Mouse (Mus musculus) macrophage (primary cell): ENCODE results near the gene Gm21962. TPM values are rescaled to one million over a fixed set of nuclear protein-coding genes. Genes with fewer than 3 reads are reported as not detected.
A peak's percentile ranks its signal among the peaks of the same experiment; 100 is the strongest.
"Not testable (repeated sequence)": the region's sequence is repeated elsewhere in the genome, so short reads cannot be mapped to it uniquely, and the experiment has no call there.

Experiments used
- H3K27ac ChIP-seq: fragments of 350-480 bp; formaldehyde crosslinking; 2 replicates; pipeline ENCODE4 v1.9.0; 2021
- H3K36me3 ChIP-seq: fragments of 350-480 bp; formaldehyde crosslinking; 2 replicates; pipeline ENCODE4 v1.9.0; 2021; ENCODE audit errors: inconsistent target
- H3K4me3 ChIP-seq: fragments of 350-480 bp; formaldehyde crosslinking; 2 replicates; pipeline ENCODE4 v1.9.0; 2021; ENCODE audit errors: inconsistent target
- H3K79me2 ChIP-seq: fragments of 350-480 bp; formaldehyde crosslinking; 2 replicates; pipeline ENCODE4 v1.9.0; 2021; ENCODE audit errors: inconsistent target
- WGBS: methylation state at CpG from one replicate; pipeline ENCODE4 v1.1.7; 2026; ENCODE audit warnings: inconsistent platforms; ENCODE audit not compliant: missing documents; 5-methylcytosine and 5-hydroxymethylcytosine counted together
- polyA plus RNA-seq: library from polyadenylated mRNA; stranded (reverse); fragments of 250-400 nt; gene quantifications from 3 replicates; pipeline ENCODE4 v1.2.4, GENCODE M21; 2018; ENCODE audit warnings: inconsistent platforms
- total RNA-seq, 78 experiments: library from RNA; depleted of rRNA; stranded (reverse); fragments of 250-400 nt; gene quantifications; 1 replicate in 9 of 78; 2 replicates in 24 of 78; 3 replicates in 43 of 78; 4 replicates in 2 of 78; pipeline ENCODE4 v1.2.4; 2018; ENCODE audit warnings: inconsistent platforms in 56 of 78

Gm21962 gene
- 1 to 10 TPM in 10 of 26 experiments, under 1 TPM in 6, not detected in 10; 0.75 to 2.3 (median 1.2) TPM for total RNA-seq (2018; cell fraction: chromatin; rRNA removed)
- total RNA-seq (2018; cell fraction: cytosol; rRNA removed) = not detected
- 1 to 10 TPM in 1 of 26 experiments, under 1 TPM in 2, not detected in 23; 0.66 to 1.0 (median 0.98) TPM for total RNA-seq (2018; cell fraction: nucleus; rRNA removed)
- not detected in 3 replicates for polyA plus RNA-seq

DNA sequence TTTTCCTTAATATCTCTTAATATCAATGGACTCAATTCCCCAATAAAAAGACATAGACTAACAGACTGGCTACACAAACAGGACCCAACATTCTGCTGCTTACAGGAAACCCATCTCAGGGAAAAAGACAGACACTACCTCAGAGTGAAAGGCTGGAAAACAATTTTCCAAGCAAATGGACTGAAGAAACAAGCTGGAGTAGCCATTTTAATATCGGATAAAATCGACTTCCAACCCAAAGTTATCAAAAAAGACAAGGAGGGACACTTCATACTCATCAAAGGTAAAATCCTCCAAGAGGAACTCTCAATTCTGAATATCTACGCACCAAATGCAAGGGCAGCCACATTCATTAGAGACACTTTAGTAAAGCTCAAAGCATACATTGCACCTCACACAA is at the start of gene Gm21962:
Gm21962 (plus strand) TSS at position 301 of the 400 bp plus-strand sequence.
- not testable (repeated sequence) for H3K27ac ChIP-seq, H3K79me2 ChIP-seq, H3K4me3 ChIP-seq, H3K36me3 ChIP-seq
- WGBS = no CpG with 5 or more reads among the region's 3 CpGs

DNA sequence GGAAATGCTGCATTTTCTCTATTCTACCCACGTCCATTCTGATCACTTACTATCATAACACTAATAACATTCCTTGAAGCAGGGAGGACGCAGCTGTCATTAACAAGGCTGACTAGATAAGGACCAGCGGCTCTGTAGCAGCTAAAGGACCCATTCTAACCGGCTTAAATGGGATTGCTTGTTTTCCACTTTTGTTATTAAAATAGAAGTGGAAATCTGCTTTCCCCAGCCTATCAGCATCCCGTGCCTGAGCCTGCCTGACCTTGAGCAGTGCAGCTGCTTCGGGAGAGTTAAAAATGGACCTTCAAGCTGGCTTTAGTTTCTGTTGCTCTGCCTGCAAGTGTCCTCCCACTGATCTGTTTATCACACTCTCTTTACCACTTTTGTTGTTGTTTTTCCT is 49.2 kb upstream of the Gm21962 start:
- H3K36me3 ChIP-seq = no peaks in the 10 kb centered on the region
- no peaks in the 10 kb centered on the region for H3K79me2 ChIP-seq
- 93% methylated on average over 5 of the region's 6 CpGs for WGBS

DNA sequence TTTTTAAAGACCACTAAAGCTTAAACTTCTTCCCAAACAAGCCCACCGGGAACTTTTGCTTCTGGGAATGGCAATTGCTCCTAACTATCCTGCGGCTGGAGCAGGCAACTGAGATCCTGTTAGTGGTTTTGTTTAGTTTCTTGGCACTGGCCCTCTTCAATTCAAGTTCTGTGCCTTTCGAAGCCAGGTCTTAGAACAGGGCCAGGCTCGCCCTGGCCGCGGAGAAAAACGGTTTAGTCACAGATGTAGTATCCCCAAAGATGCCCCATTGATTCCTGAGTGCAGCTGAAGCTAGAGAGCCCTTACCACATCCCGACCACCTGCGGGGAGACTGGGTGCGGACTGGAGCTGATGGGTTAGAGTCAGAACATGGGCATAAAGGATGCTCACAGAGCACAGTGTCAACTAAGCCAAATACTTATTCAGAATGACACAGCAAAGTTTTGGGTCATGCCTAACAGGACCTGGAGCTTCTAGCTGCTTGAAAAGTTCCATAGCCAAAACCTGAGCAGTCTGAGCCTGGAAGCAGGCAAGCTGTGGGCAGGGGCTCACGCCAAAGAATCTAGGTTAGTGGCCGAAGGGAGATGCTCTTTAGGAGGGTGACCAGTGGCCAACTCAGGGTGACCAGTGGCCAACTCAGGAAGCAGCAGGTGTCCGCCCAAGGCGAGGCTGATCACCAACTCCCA is 48.3 kb upstream of the Gm21962 start:
- WGBS = 70% methylated on average over 14 of the region's 14 CpGs
- Histone ChIP-seq H3K79me2 (no peaks in the 10 kb centered on the region), H3K4me3 (no peak overlapping the region), H3K36me3 (no peaks in the 10 kb centered on the region), H3K27ac (no peak overlapping the region)

More for the DNA sequence above, 49.2 kb upstream of the Gm21962 start:
- Histone ChIP-seq H3K4me3 (no peak overlapping the region), H3K27ac (no peak overlapping the region)

DNA sequence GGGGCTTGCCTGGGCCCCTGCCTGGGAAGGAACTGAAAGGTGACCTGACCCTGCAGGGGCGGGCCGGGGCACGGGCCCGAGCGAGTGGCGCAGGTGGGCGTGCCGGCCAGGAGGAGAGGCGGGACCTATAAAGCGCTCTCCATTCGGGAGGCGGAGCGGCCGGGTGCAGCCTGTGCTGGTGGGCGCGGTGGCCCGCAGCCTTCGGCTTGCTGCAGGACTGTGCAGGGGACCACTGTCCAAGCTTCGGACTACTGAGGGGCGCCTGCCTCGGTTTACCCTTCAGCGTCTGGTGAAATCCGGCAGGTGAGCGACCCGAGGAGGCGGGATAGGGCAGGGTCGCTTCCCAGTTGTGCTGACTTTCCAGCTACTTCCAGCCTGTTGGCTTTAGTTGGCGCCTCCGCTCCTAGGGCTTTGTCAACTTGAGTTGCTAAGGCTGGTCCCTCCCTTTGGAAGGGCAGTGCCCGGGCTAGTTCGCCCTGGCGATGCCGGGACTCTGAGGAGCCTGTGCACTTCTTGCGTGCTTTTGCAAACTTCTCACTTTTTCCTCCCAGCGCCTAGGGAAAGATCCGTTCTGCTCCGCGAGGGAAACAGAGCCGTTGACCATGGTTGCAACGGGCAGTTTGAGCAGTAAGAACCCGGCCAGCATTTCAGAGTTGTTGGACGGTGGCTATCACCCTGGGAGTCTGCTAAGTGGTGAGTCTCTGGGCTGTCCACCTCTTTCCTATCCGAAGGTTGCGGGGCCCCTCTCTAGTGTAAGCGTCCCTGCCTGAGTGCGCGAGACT is 47.6 kb upstream of the Gm21962 start:
- Histone ChIP-seq H3K79me2 (no peaks in the 10 kb centered on the region), H3K27ac (no peak overlapping the region), H3K36me3 (no peaks in the 10 kb centered on the region), H3K4me3 (peak overlapping the region; percentile 27)
- WGBS = 2% methylated on average over 47 of the region's 47 CpGs

DNA sequence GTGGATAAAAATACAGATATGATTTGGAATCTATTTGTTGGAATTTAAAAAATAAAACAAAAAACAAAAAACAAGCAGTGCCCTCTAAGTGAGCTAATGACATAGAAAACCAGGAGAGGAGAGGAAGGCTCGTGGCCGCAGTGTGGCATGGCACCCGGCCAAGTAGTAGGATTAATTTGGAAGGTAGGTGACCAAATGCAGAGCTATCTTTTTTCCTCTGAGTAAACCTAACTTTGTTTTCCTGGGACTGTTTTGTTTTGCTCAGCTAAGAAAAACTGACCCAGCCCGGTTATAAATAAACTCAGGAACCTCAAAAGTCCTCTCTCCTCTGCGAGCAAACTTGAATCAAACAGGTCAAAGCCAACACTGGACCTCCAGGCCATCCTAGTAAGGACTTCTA is 46.3 kb upstream of the Gm21962 start:
- no peak overlapping the region for H3K4me3 ChIP-seq
- H3K79me2 ChIP-seq = no peaks in the 10 kb centered on the region
- no peak overlapping the region for H3K27ac ChIP-seq
- no peaks in the 10 kb centered on the region for H3K36me3 ChIP-seq
- 66% methylated on average over 5 of the region's 5 CpGs for WGBS

DNA sequence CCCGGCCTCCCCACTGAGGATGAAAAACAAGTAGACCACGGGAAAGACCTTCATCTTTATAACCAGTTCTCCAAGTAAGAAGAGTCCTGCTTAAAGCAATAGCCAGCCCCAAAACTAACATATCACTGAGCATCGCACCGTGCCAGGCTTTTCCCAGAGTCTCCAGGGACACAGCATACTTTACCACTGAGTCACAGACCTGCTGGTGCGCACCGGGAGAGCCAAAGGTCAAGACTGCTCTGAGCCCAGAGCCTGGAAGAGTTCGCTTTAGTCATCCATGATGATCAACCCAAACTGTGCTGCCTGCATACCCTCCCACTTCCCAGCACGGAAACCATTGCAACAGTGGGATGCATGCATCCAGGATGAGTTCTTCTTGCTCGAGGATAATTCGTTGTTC is 37.6 kb upstream of the Gm21962 start:
- WGBS = 90% methylated on average over 10 of the region's 10 CpGs
- no peak overlapping the region for H3K27ac ChIP-seq

DNA sequence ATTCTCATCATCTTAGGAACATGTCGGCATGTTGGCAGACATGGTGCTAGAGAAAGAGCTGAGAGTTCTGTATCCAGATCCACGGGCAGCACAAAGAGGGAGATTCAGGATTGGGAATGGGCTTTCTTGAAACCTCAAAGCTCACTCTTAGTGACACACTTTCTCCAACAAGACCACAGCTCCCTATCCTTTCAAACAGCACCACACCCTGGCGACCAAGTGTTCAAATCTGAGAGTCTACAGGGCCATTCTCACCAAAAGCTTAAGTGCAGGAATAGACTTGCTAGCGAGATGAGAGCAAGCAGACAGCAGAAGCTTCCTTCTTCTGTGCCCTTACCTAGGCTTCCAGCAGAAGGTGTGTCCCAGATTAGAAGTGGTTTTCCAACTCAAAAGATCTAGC is 34.8 kb upstream of the Gm21962 start:
- no peaks in the 10 kb centered on the region for H3K36me3 ChIP-seq
- WGBS = 86% methylated on average over 4 of the region's 4 CpGs

More for the DNA sequence above, 37.6 kb upstream of the Gm21962 start:
- H3K36me3 ChIP-seq = no peaks in the 10 kb centered on the region
- H3K4me3 ChIP-seq = no peak overlapping the region
- no peaks in the 10 kb centered on the region for H3K79me2 ChIP-seq

DNA sequence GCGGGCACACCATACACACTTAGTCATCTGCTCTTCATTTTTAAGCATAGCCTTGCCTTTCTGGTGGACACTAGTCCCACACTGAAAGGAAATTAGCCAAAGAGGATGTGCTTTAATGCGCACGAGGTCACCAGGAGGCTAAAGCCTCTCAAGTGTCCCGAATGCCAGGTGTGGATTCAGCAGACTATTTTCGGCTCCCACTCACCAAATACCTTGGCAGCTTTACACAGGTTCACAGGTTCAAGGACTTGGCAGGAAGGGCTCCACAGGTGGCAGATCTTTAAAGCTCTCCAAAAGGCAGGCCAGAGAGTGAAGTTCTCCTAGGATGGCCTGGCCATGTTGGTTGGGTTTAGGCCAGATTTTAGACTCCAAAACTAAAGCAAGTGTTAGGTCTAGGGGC is 30.1 kb upstream of the Gm21962 start:
- 99% methylated on average over 5 of the region's 5 CpGs for WGBS
- H3K36me3 ChIP-seq = no peaks in the 10 kb centered on the region
- H3K27ac ChIP-seq = no peak overlapping the region
- H3K79me2 ChIP-seq = no peaks in the 10 kb centered on the region
- H3K4me3 ChIP-seq = no peak overlapping the region

More for the DNA sequence above, 34.8 kb upstream of the Gm21962 start:
- Histone ChIP-seq H3K4me3 (no peak overlapping the region), H3K27ac (no peak overlapping the region), H3K79me2 (no peaks in the 10 kb centered on the region)

DNA sequence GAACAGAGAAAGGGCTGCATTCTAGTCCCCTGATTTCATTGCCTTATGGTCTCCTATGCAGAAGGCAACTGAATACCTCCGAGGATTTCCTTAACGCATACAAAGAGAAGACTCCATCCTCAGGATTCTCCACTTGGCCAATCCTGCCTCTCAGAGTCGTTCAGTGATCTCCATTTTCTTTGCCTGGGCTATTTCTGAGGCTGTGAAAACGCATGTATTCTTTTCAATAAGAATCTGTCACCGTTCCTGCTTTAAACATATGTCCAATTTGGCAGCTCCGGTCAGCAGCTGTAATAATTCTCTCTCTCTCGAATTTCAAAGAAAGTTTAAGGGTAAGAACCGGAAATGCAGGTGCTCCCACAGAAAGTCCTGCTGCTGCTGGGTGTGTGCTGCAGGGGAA is 29.2 kb upstream of the Gm21962 start:
- WGBS = 72% methylated on average over 8 of the region's 8 CpGs
- Histone ChIP-seq H3K79me2 (no peaks in the 10 kb centered on the region), H3K27ac (no peak overlapping the region), H3K4me3 (no peak overlapping the region), H3K36me3 (no peaks in the 10 kb centered on the region)

DNA sequence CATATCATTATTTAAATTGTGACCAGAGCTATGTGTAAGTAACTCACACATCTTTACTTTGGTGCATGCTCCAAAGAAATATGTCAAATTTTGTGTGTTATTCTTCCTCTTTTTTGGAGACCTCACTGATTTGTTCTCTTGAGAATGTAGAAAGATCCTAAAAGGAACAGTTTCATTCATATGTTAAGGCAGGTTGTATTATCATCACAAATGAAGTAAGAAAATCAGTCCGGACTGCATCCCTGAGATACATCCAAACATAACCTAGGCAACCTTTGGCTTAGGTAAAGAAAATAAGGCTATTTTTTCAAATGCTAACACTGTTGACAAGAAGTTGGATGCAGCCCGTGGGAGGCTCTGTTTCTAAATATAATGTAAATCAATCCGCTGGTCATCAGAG is 28.8 kb upstream of the Gm21962 start:
- 91% methylated on average over 3 of the region's 3 CpGs for WGBS
- Histone ChIP-seq H3K27ac (no peak overlapping the region), H3K4me3 (no peak overlapping the region), H3K79me2 (no peaks in the 10 kb centered on the region), H3K36me3 (no peaks in the 10 kb centered on the region)

DNA sequence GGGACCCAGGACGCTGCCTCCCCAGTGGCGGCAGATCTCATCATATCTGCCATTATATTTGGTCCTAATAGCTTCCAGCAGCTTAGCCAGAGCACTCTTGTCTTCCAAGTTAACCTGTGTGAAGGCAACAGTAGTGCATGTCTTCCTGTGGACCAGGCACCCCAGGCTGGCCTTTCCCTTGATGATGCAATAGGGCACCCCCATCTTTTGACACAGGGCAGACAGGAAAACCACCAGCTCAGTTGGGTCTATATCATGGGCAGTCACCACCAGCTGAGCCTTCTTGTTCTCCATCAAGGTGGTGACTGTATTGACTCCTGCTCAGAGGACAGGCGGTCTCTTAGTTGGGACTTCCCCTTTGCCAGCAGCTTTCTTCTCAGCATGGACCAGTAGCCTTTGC is 27.2 kb upstream of the Gm21962 start:
- Histone ChIP-seq H3K79me2 (no peaks in the 10 kb centered on the region), H3K36me3 (no peaks in the 10 kb centered on the region), H3K27ac (no peak overlapping the region), H3K4me3 (no peak overlapping the region)
- WGBS = 68% methylated on average over 3 of the region's 3 CpGs

DNA sequence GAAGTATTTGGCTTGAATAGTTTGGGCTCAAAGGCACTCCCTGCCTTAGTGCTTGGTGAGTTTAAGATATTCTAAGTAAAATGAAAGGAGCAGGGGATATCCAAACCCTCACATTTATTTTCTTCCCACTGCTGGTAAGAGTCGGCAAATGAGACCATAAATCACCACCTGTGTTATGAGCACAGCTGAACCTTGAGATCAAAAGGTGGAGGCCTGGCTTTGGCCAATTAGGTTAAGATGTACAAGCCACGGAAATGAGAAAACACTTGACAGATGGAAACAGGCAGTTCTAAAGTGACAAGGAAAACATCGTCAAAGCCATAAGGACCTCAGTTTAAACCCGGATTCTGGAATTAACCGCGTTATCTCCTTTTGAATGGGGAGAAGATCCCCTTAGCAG is 26.4 kb upstream of the Gm21962 start:
- Histone ChIP-seq H3K36me3 (no peaks in the 10 kb centered on the region), H3K79me2 (no peaks in the 10 kb centered on the region), H3K4me3 (no peak overlapping the region), H3K27ac (no peak overlapping the region)
- 94% methylated on average over 6 of the region's 6 CpGs for WGBS

DNA sequence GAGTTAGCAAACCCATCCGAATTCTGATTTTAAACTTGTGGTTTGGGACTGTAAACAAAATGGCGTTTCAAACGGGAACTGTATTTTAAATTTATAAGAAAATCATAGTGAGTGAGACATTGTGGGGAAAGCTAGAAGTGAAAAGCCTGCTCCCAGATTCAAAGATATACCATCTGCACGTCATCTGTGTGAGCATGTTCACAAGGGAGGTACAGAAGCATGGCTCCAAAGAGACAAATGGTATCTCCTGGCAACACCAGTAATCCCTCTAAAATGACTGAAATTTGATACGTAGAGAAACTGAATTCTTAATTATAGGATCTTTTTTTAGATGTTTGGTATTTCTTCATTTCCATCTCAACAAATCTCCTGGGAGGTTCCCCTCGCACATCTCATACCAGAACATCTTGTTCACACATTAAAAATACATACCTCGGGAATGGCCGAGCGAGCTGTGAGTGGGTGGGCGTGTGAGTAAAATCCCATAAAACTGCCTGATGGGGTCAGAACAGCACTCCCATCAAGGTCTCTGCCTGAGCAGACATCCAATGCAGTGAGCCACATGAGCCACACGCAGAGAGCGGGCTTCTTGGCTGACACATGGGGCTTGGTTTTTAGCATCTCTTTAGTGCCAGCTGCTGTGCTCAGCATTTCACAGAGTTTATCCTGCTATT is 23.8 kb upstream of the Gm21962 start:
- Histone ChIP-seq H3K36me3 (no peaks in the 10 kb centered on the region), H3K27ac (no peak overlapping the region), H3K79me2 (no peaks in the 10 kb centered on the region), H3K4me3 (no peak overlapping the region)
- 94% methylated on average over 10 of the region's 12 CpGs for WGBS

DNA sequence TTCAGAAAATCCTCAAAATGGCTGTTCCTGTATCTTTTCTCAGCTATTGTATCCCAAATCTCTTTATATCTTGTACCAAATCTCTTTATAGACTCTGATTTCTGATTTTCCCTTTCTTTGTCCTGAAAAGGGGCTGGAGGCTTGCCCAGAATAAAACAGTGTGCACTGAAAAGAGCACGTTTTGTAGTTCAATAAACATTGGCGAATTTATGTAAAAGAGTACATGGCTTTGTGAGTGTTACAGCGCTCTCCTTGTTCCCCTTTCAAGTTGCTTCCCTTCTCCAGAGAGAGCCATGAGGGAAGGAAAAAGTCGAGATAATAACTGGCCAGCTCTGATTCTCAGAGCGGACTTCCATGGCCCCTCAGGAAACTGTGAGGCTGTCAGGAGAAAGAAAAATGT is 22.2 kb upstream of the Gm21962 start:
- Histone ChIP-seq H3K27ac (no peak overlapping the region), H3K79me2 (no peaks in the 10 kb centered on the region), H3K36me3 (no peaks in the 10 kb centered on the region), H3K4me3 (no peak overlapping the region)
- WGBS = 82% methylated on average over 5 of the region's 5 CpGs

DNA sequence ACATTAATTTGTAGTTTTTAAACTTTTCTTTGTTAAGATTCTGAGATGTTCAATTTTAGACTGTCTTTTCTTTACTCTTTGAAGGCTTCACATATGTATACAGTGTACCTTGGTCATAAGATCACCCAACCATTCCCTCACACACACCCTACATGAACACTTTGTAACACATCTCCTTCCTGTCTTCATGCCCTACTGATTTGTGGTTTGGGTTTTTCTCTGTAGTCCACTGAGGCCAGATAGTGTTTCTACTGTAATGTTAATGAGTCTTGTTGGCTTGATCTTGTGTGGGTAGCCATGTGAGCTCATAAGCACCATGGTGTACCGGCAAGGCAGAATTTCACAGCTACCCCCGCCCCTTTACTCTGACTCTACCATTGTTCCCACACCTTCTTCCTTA is 18.5 kb upstream of the Gm21962 start:
- Histone ChIP-seq H3K27ac (no peak overlapping the region), H3K36me3 (no peaks in the 10 kb centered on the region), H3K79me2 (no peaks in the 10 kb centered on the region), H3K4me3 (no peak overlapping the region)
- 94% methylated on average over 2 of the region's 2 CpGs for WGBS
